Mouse (Mus musculus) gastrocnemius, postnatal 36 days (tissue): ENCODE results near the gene Cdh13. TPM values are rescaled to one million over a fixed set of nuclear protein-coding genes. Genes with fewer than 3 reads are reported as not detected.

Experiments used
- DNase-seq, 2 experiments: peaks; one replicate each; pipeline ENCODE4 v3.0.0; 2022
- intact Hi-C: fragments of 180-260 bp; cut with DNase I; formaldehyde crosslinking; loops from one replicate; pipeline ENCODE4 v1.15.1; 2025
- total RNA-seq, 2 experiments: library from RNA; stranded (reverse); gene quantifications; 2 replicates each; pipeline ENCODE4 v1.2.3; 2021

Gene Cdh13
- total RNA-seq, 2 experiments from 2014 or later = 110 to 120 TPM

GRCm38 (mm10) chr8:118376791-118377190, 93.3 kb downstream of the Cdh13 start:
- DNase-seq = peak in 1 of 2 experiments; percentile 8
- intact Hi-C loops = loop anchor here (5.0 kb wide), 1 partner anchor 89 kb away; no protein-coding TSS in a partner anchor

GRCm38 (mm10) chr8:118378985-118379384, 95.5 kb downstream of the Cdh13 start:
- intact Hi-C loops = loop anchor here (5.0 kb wide), 1 partner anchor 92 kb away; no protein-coding TSS in a partner anchor

GRCm38 (mm10) chr8:118379657-118380056, 96.1 kb downstream of the Cdh13 start:
- intact Hi-C loops = loop anchor here (5.0 kb wide), 1 partner anchor 92 kb away; no protein-coding TSS in a partner anchor
- DNase-seq = no peak

More at GRCm38 (mm10) chr8:118378985-118379384, 95.5 kb downstream of the Cdh13 start:
- no peak for DNase-seq

- intact Hi-C loops = no loop called here
- DNase-seq = no peak
Observed at GRCm38 (mm10) chr8:118380058-118380457, 96.5 kb downstream of the Cdh13 start.

GRCm38 (mm10) chr8:118380782-118381181, 97.2 kb downstream of the Cdh13 start:
- intact Hi-C loops = no loop called here
- no peak for DNase-seq

GRCm38 (mm10) chr8:118381641-118382040, 98.1 kb downstream of the Cdh13 start:
- DNase-seq = no peak
- intact Hi-C loops = no loop called here

GRCm38 (mm10) chr8:118384314-118384713, 100.8 kb downstream of the Cdh13 start:
- intact Hi-C loops = no loop called here
- no peak for DNase-seq

- intact Hi-C loops = no loop called here
- no peak for DNase-seq
Observed at GRCm38 (mm10) chr8:118389456-118389855, 105.9 kb downstream of the Cdh13 start.

GRCm38 (mm10) chr8:118393909-118394650, 110.5 kb downstream of the Cdh13 start:
- intact Hi-C loops = no loop called here
- peak; percentile 35 to 44 for DNase-seq

GRCm38 (mm10) chr8:118395178-118395577, 111.6 kb downstream of the Cdh13 start:
- intact Hi-C loops = loop anchor here (5.0 kb wide), 1 partner anchor 37 kb away; no protein-coding TSS in a partner anchor
- DNase-seq = no peak

- DNase-seq = no peak
- intact Hi-C loops = no loop called here
Observed at GRCm38 (mm10) chr8:118404836-118405235, 121.3 kb downstream of the Cdh13 start.

- intact Hi-C loops = no loop called here
- no peak for DNase-seq
Observed at GRCm38 (mm10) chr8:118407322-118407721, 123.8 kb downstream of the Cdh13 start.

GRCm38 (mm10) chr8:118409396-118409795, 125.9 kb downstream of the Cdh13 start:
- no peak for DNase-seq
- intact Hi-C loops = no loop called here

- intact Hi-C loops = no loop called here
Observed at GRCm38 (mm10) chr8:118410341-118410970, 126.9 kb downstream of the Cdh13 start.

GRCm38 (mm10) chr8:118415672-118416071, 132.1 kb downstream of the Cdh13 start:
- intact Hi-C loops = no loop called here
- no peak for DNase-seq

More at GRCm38 (mm10) chr8:118410341-118410970, 126.9 kb downstream of the Cdh13 start:
- DNase-seq = no peak

GRCm38 (mm10) chr8:118416811-118417355, 133.3 kb downstream of the Cdh13 start:
- intact Hi-C loops = no loop called here
- no peak for DNase-seq

GRCm38 (mm10) chr8:118422624-118423023, 139.1 kb downstream of the Cdh13 start:
- intact Hi-C loops = no loop called here
- no peak for DNase-seq

GRCm38 (mm10) chr8:118428941-118429340, 145.4 kb downstream of the Cdh13 start:
- intact Hi-C loops = no loop called here
- no peak for DNase-seq

- DNase-seq = no peak
- intact Hi-C loops = loop anchor here (5.0 kb wide), 1 partner anchor 35 kb away; no protein-coding TSS in a partner anchor
Observed at GRCm38 (mm10) chr8:118431731-118432440, 148.4 kb downstream of the Cdh13 start.

GRCm38 (mm10) chr8:118433553-118434180, 150.1 kb downstream of the Cdh13 start:
- no peak for DNase-seq
- intact Hi-C loops = loop anchor here (5.0 kb wide), 1 partner anchor 36 kb away; no protein-coding TSS in a partner anchor
